Mouse (Mus musculus) embryonic facial prominence, embryonic 14.5 days (tissue): ENCODE results near the gene Mcrs1. TPM values are rescaled to one million over a fixed set of nuclear protein-coding genes. Genes with fewer than 3 reads are reported as not detected.

ENCODE experiments used
- ATAC-seq: fragments of 200-750 bp; cut with Nextera tagmentation; 2 replicates; pipeline ENCODE4 v1.8.0; 2017; ENCODE audit warnings: low read depth, moderate number of reproducible peaks, moderate TSS enrichment
- DNase-seq: peaks from one replicate; pipeline ENCODE4 v3.0.0-alpha.2; 2015; ENCODE audit warnings: low spot score
- H3K27ac ChIP-seq: fragments of 300-500 bp; sonication (generic); replicated peaks from 2 replicates; pipeline ENCODE4 v1.5.1; 2014; ENCODE audit warnings: low read depth, mild to moderate bottlenecking, low read length, moderate library complexity
- H3K27me3 ChIP-seq: fragments of 300-500 bp; sonication (generic); replicated peaks from 2 replicates; pipeline ENCODE4 v1.6.1; 2014; ENCODE audit warnings: low read length; ENCODE audit not compliant: control insufficient read depth, insufficient read depth
- H3K36me3 ChIP-seq: fragments of 300-500 bp; sonication (generic); 2 replicates; pipeline ENCODE4 v1.6.1; 2014; ENCODE audit warnings: low read length, mixed read lengths; ENCODE audit not compliant: control insufficient read depth, insufficient read depth
- H3K4me1 ChIP-seq: fragments of 300-500 bp; sonication (generic); 2 replicates; pipeline ENCODE4 v1.6.1; 2014; ENCODE audit warnings: antibody characterized with exemption, low read length; ENCODE audit not compliant: control insufficient read depth, insufficient read depth
- H3K4me2 ChIP-seq: fragments of 300-500 bp; sonication (generic); 2 replicates; pipeline ENCODE4 v1.6.1; 2014; ENCODE audit warnings: low read depth, mild to moderate bottlenecking, low read length, moderate library complexity, mixed read lengths
- H3K4me3 ChIP-seq: fragments of 300-500 bp; sonication (generic); 2 replicates; pipeline ENCODE4 v1.5.1; 2014; ENCODE audit warnings: low read depth, mild to moderate bottlenecking, low read length
- H3K9ac ChIP-seq: fragments of 300-500 bp; sonication (generic); 2 replicates; pipeline ENCODE4 v1.6.1; 2014; ENCODE audit warnings: low read depth, mild to moderate bottlenecking, low read length, moderate library complexity, mixed read lengths
- H3K9me3 ChIP-seq: fragments of 300-500 bp; sonication (generic); 2 replicates; pipeline ENCODE4 v1.6.1; 2016; ENCODE audit warnings: low read length; ENCODE audit not compliant: control insufficient read depth
- WGBS: fragments of 180-500 bp; shearing (Covaris S2); extraction: QIAGEN DNeasy Blood & Tissue Kit; methylation state at CpG from one replicate; pipeline ENCODE4 v1.1.7; 2014; 5-methylcytosine and 5-hydroxymethylcytosine counted together
- polyA plus RNA-seq: library from polyadenylated mRNA; unstranded; fragments of >200 nt; fragmentation: Nextera tagmentation; extraction: Ambion mirVana; gene quantifications from 2 replicates; pipeline ENCODE4 v1.2.1, GENCODE M21; 2014

Mcrs1 gene
- polyA plus RNA-seq, 1 experiment from 2014 or later, result 115 TPM

DNA sequence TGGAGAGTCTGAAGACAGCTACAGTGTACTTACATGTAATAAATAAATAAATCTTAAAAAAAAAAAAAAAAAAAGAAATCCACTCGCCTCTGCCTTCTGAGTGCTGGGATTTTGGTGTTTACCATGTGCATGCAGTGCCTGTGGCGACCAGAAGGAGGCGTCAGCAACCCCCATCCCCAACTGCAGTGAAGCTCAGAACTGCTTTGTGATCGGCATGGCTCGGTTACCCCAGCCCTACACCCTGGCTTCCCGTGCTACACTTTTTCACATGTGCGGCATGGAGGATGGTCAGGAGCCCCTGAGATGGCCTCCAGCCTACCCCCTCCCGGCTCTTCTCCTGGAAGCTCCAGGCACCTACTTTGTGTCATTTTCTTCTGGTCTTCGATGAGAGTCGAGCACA lies 31.7 kb upstream of the Mcrs1 start:
- H3K27me3 ChIP-seq, result no peaks in the 10 kb centered on the region
- no peak overlapping the region for H3K27ac ChIP-seq
- H3K4me3 ChIP-seq, result no peak overlapping the region
- DNase-seq (no peak), ATAC-seq (no peak)
- no peaks in the 10 kb centered on the region for H3K4me1 ChIP-seq
- no peak overlapping the region for H3K9ac ChIP-seq
- WGBS, result 68% methylated on average over 10 of the region's 10 CpGs
- H3K4me2 ChIP-seq, result no peak overlapping the region
- H3K9me3 ChIP-seq, result no peaks in the 10 kb centered on the region
- no peaks in the 10 kb centered on the region for H3K36me3 ChIP-seq

DNA sequence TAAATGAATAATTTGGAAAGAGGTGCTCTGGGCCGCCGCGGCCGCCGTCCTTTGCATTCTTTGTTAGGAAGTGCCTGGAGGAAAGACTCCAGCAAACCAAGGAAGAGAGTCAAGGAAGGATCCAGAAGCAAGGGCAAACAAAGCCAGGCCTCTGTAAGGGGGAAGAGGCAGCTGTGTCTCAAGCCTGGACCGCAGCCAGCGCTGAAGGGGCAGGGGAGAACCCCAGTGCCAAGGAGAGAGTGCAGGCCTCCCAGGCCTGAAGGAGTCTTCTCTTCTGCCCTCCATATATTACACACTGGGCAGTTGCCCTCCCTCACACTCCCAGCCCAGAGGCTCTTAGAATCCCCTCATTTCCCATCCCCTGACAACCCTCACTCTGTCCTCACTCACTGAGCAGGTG lies 26.5 kb upstream of the Mcrs1 start:
- WGBS, result 70% methylated on average over 7 of the region's 7 CpGs
- no peak overlapping the region for H3K4me2 ChIP-seq
- no peak overlapping the region for H3K4me3 ChIP-seq
- no peak for DNase-seq
- no peak overlapping the region for H3K27ac ChIP-seq
- H3K9me3 ChIP-seq, result no peaks in the 10 kb centered on the region
- no peaks in the 10 kb centered on the region for H3K36me3 ChIP-seq
- no peaks in the 10 kb centered on the region for H3K4me1 ChIP-seq
- H3K27me3 ChIP-seq, result no peaks in the 10 kb centered on the region
- H3K9ac ChIP-seq, result no peak overlapping the region
- ATAC-seq, result no peak

DNA sequence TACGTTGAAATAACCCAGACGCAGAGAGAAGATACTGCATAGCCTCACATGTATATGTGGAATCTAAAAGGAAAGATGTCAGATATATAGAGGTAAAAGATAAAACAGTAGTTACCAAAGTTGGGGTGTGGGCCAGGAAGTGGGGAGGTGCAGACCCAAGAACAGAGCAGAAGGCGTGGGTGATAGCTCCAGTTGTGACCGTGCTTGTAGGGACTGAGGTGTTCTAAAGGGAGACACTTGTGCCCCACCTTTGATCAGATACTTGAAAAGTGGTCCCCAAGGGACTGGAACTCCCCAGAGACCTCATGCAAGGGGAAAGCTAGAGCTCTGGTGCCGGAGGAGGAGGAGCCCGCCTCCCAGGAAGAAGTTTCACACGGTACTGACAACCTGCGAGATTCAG lies 24.3 kb upstream of the Mcrs1 start:
- ATAC-seq (no peak), DNase-seq (no peak)
- Histone ChIP-seq H3K27me3 (no peaks in the 10 kb centered on the region), H3K4me3 (no peak overlapping the region), H3K9ac (no peak overlapping the region), H3K4me2 (no peak overlapping the region), H3K9me3 (no peaks in the 10 kb centered on the region), H3K4me1 (no peaks in the 10 kb centered on the region), H3K36me3 (no peaks in the 10 kb centered on the region), H3K27ac (no peak overlapping the region)
- WGBS, result 85% methylated on average over 8 of the region's 8 CpGs

DNA sequence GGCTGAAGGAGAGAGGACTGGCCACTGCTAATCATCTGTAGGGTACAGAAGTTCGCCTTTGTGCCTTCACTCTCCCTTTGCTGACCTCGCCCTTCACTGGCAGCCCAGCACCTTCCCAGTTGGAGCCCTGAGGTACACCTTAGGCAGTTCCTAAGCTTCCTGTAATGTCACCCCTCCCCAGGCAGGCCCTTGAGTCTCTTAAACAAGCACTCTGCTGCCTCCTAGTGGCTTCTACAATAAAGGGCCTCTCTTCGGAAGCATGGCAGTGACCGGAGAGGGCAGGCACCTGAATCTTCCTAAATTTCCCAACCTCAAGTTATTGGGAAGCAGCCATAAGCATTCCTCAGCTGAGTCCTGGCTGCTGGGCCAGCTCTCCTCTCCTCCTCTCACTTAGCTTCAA lies 13.9 kb upstream of the Mcrs1 start:
- Histone ChIP-seq H3K27ac (no peak overlapping the region), H3K4me3 (no peak overlapping the region), H3K9me3 (no peaks in the 10 kb centered on the region), H3K4me1 (no peaks in the 10 kb centered on the region), H3K27me3 (no peaks in the 10 kb centered on the region), H3K4me2 (no peak overlapping the region), H3K36me3 (no peaks in the 10 kb centered on the region), H3K9ac (no peak overlapping the region)
- WGBS, result 17% methylated on average over 4 of the region's 4 CpGs
- ATAC-seq (peak; percentile 72), DNase-seq (peak; percentile 94)

DNA sequence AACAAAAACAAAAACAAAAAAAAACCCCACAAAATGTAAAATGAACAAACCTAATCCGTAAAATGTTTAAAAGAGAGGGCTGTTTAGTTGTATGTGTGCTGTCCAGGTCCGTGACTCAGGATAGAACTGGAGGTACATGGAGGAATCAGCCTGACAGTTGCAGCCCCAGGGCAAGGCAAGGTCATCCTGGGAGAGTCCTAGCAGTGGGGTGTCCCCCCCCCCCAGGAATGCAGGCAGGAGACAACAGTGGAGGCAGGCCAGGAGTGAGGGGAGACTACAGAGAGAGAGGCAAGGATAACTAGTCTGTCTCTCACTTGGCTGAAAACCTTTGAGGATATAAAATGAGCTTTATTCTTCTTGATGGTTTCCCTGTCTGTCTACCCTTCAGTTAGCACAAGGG lies 12.6 kb upstream of the Mcrs1 start:
- H3K4me2 ChIP-seq, result no peak overlapping the region

GRCm38 (mm10) chr15:99262702-99263101 lies 10.9 kb upstream of the Mcrs1 start:
- ATAC-seq, result no peak
- WGBS, result 58% methylated on average over 10 of the region's 10 CpGs

More for the DNA sequence above, 12.6 kb upstream of the Mcrs1 start:
- H3K36me3 ChIP-seq, result no peaks in the 10 kb centered on the region
- no peak for DNase-seq
- H3K27me3 ChIP-seq, result no peaks in the 10 kb centered on the region
- no peak for ATAC-seq
- H3K4me1 ChIP-seq, result no peaks in the 10 kb centered on the region
- no peaks in the 10 kb centered on the region for H3K9me3 ChIP-seq
- no peak overlapping the region for H3K4me3 ChIP-seq
- WGBS, result 67% methylated on average over 2 of the region's 2 CpGs
- H3K27ac ChIP-seq, result no peak overlapping the region
- no peak overlapping the region for H3K9ac ChIP-seq

DNA sequence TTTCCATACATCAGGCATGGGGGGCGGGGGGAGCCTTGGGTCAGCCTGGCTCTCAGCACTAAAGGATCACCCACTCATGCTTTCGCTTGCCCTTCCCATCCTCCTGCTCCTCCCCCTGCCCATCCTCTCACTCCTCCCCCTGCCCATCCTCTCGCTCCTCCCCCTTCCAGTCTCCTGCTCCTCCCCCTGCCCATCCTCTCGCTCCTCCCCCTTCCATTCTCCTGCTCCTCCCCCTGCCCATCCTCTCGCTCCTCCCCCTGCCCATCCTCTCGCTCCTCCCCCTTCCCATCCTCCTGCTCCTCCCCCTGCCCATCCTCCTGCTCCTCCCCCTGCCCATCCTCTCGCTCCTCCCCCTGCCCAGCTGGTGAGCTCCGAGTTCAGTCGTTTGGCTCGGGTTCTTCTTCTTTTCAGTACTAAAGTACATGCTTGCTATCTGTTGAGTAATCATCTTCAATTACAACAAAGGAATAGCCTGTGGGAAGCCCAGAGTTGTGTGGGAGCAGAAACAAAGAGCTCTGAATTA lies 8.0 kb upstream of the Mcrs1 start:
- Histone ChIP-seq H3K9ac (no peak overlapping the region), H3K4me1 (no peaks in the 10 kb centered on the region), H3K4me3 (peak overlapping the region; percentile 22), H3K4me2 (peak overlapping the region; percentile 48), H3K27ac (no peak overlapping the region), H3K36me3 (no peaks in the 10 kb centered on the region), H3K9me3 (no peaks in the 10 kb centered on the region), H3K27me3 (no peaks in the 10 kb centered on the region)
- WGBS, result 2% methylated on average over 9 of the region's 10 CpGs
- ATAC-seq, result peak; percentile 48; the same call in 1 of the 2 replicates
- peak; percentile 79 for DNase-seq

More at GRCm38 (mm10) chr15:99262702-99263101, 10.9 kb upstream of the Mcrs1 start:
- Histone ChIP-seq H3K4me2 (no peak overlapping the region), H3K27ac (no peak overlapping the region), H3K9ac (no peak overlapping the region), H3K36me3 (no peaks in the 10 kb centered on the region), H3K4me3 (no peak overlapping the region), H3K27me3 (no peaks in the 10 kb centered on the region), H3K9me3 (no peaks in the 10 kb centered on the region), H3K4me1 (no peaks in the 10 kb centered on the region)
- DNase-seq, result no peak

GRCm38 (mm10) chr15:99259167-99259729 lies 7.5 kb upstream of the Mcrs1 start:
- no peak overlapping the region for H3K4me3 ChIP-seq
- no peaks in the 10 kb centered on the region for H3K9me3 ChIP-seq
- peak overlapping the region; percentile 36 for H3K4me2 ChIP-seq
- no peak overlapping the region for H3K27ac ChIP-seq
- H3K27me3 ChIP-seq, result no peaks in the 10 kb centered on the region
- 63% methylated on average over 8 of the region's 8 CpGs for WGBS
- ATAC-seq (peak; percentile 34; the same call in 1 of the 2 replicates), DNase-seq (no peak)
- no peak overlapping the region for H3K9ac ChIP-seq
- no peaks in the 10 kb centered on the region for H3K36me3 ChIP-seq
- no peaks in the 10 kb centered on the region for H3K4me1 ChIP-seq

DNA sequence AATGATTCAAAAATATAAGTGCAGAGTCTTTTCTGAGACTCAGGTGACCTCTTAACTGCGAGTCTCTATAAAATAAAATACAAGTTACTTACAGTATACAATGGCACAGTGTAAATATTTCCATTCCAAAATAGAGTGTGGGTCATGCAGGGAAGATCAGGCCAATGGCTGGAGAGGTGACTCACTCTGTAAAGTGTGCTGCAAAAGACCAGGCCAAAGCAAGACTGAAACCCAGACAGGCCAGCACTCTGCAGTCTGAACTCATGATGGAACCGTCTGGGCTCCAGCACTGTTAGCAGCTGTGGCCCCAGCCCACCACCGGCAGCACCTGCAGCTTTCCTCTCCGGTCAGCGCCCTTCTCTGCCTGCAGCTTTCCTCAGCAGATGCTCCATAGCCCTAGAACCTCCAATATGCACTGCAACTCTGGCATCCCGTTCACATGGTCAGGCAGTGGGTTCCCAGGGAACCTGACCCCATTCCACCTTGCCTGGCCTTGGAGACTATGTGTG lies 3.5 kb upstream of the Mcrs1 start:
- Histone ChIP-seq H3K27ac (no peak overlapping the region), H3K9me3 (no peaks in the 10 kb centered on the region), H3K4me3 (no peak overlapping the region), H3K4me1 (no peaks in the 10 kb centered on the region), H3K36me3 (no peaks in the 10 kb centered on the region), H3K27me3 (no peaks in the 10 kb centered on the region), H3K9ac (no peak overlapping the region), H3K4me2 (no peak overlapping the region)
- no peak for DNase-seq
- no peak for ATAC-seq
- WGBS, result 90% methylated on average over 4 of the region's 6 CpGs
